ENCODE assay signal across 8 mouse cellular contexts in genomic region chr13:38037044-38037687, GRCm38 (mm10). TPM values are rescaled to one million over a fixed set of nuclear protein-coding genes. Genes with fewer than 3 reads are reported as not detected.
DNase-seq lines count a peak whose midpoint lies in the region; ATAC-seq lines count a peak whose summit lies in the region.

Cage1 (minus strand) TSS chr13:38037069.

- H3K4me3 ChIP-seq in intestine, embryonic 14.5 days (ENCODE audit: low read depth, low read length) = peak within 1 kb of the TSS; percentile 81

- peak within 1 kb of the TSS; percentile 80 for H3K9ac ChIP-seq in intestine, embryonic 14.5 days (ENCODE audit: low read length)

- ATAC-seq in intestine, embryonic 14.5 days (replicated peaks; ENCODE audit: low FRiP score, low TSS enrichment, low read depth) = peak; percentile 94

- H3K36me3 ChIP-seq in intestine, embryonic 14.5 days (ENCODE audit: control insufficient read depth, insufficient read depth, low read length) = peaks cover 26% of the 10 kb centered on the region

- under 1% methylated on average over 47 of the region's 47 CpGs for WGBS in intestine, embryonic 14.5 days

- no peaks in the 10 kb centered on the region for H3K9me3 ChIP-seq in intestine, embryonic 14.5 days (ENCODE audit: control insufficient read depth, low read length)

- H3K4me2 ChIP-seq in intestine, embryonic 14.5 days (ENCODE audit: low read length) = peak within 1 kb of the TSS; percentile 100

- peaks cover 11% of the 10 kb centered on the region for H3K4me1 ChIP-seq in intestine, embryonic 14.5 days (replicated peaks; ENCODE audit: control insufficient read depth, insufficient read depth, low read length)

- H3K27ac ChIP-seq in intestine, embryonic 14.5 days (ENCODE audit: low read depth) = peak within 1 kb of the TSS; percentile 76

- intact Hi-C loops in left cerebral cortex, postnatal 14 days (cut with DNase I) = loop anchor here (2.0 to 10.0 kb wide), 3 partner anchors 42 to 602 kb away; partner anchors contain the start of gene Ssr1

- DNase-seq in adrenal gland, adult 18-20 months (ENCODE audit: low spot score in 2 of 2) = peak; percentile 98
- peak; percentile 97 for DNase-seq in embryo, embryonic 11 days
- peak; percentile 93 for DNase-seq in gastrocnemius, postnatal 25 days
- peak; percentile 99 for DNase-seq in intestine, embryonic 14.5 days (ENCODE audit: low spot score)
- DNase-seq in left cerebral cortex, postnatal 14 days (ENCODE audit: low spot score in 2 of 2) = peak; percentile 97 to 98
- DNase-seq in mesoderm, embryonic 11.5 days (ENCODE audit: low read depth, low spot score) = peak; percentile 98
- peak; percentile 94 to 96 for DNase-seq in right cerebral cortex, postnatal 36 days (ENCODE audit: low spot score in 2 of 2)
- DNase-seq in yolk sac, embryonic 10.5 days (ENCODE audit: low spot score) = peak; percentile 98

- no peaks in the 10 kb centered on the region for H3K27me3 ChIP-seq in intestine, embryonic 14.5 days (replicated peaks; ENCODE audit: control insufficient read depth, insufficient read depth, low read length)

RNA-seq across cellular contexts. Expression of gene Cage1, which starts in this region (rescaled TPM):
- total RNA-seq in adrenal gland, adult 18-20 months (2021) = 1 to 10 TPM; 1.7 to 3.6 TPM
- under 1 TPM; 0.92 to 0.94 TPM for total RNA-seq in gastrocnemius, postnatal 25 days (2021)
- polyA plus RNA-seq in intestine, embryonic 14.5 days (2014; fragmentation: Nextera tagmentation; extraction: Ambion mirVana) = 1.1 and 1.3 TPM in 2 replicates
- total RNA-seq in left cerebral cortex, postnatal 14 days (2021) = 1 to 10 TPM; 3.3 to 3.4 TPM

Comparison
In these comparisons a context has a peak if more than half of its experiments do, and no peak if none do; other contexts are left out.
1. Peak in every context shown above with its lines: DNase-seq, ATAC-seq, H3K4me3 ChIP-seq and H3K27ac ChIP-seq.
2. Peak in DNase-seq in gastrocnemius, postnatal 25 days; RNA of the gene not detected or under 1 TPM.